Comparison of ENCODE assay signal across 14 mouse cellular contexts in the genomic region with DNA sequence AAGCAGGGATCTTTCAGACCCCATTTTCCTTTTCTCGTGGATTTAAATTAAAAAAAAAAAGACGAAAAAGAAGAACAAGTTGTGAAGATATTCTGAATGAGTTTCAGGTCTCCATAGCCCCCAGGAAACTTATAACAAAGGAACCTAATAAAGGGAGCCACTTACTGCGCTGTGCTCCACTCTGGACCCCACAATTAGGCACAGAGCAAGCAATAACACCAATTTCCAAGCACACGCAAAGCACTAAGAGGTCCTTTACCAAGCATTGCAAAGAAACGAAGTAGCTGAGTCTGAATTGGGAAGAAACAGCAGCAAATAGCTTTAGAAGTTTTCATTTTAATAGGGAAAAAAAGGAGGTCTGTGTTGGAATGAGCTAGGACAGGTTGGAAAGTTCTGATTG.
DNase-seq lines count a peak whose midpoint lies in the region; ATAC-seq lines count a peak whose summit lies in the region.
"Had no signal": no experiment of that assay in that cellular context is flagged by ENCODE, and none has a peak within 500 bp of the region (broad histone marks: within the 10 kb centered on the region; RNA-seq: fewer than 3 reads in every experiment).

No protein-coding gene starts in this region.

- no peak overlapping the region for H3K4me3 ChIP-seq in forebrain, embryonic 11.5 days (ENCODE audit: low read depth, low read length)
- H3K4me3 ChIP-seq in forebrain, embryonic 10.5 days: no peak overlapping the region
- no peak overlapping the region for H3K4me3 ChIP-seq in forebrain, embryonic 13.5 days
- no peak overlapping the region for H3K4me3 ChIP-seq in forebrain, embryonic 15.5 days
- H3K4me3 ChIP-seq: embryonic facial prominence, embryonic 10.5 days; embryonic facial prominence, embryonic 12.5 days had no signal

- H3K27me3 ChIP-seq in forebrain, embryonic 11.5 days (ENCODE audit: control insufficient read depth, insufficient read depth, low read length): no peaks in the 10 kb centered on the region
- no peaks in the 10 kb centered on the region for H3K27me3 ChIP-seq in forebrain, embryonic 10.5 days (ENCODE audit: poor library complexity, severe bottlenecking)
- H3K27me3 ChIP-seq in forebrain, embryonic 13.5 days: no peaks in the 10 kb centered on the region
- H3K27me3 ChIP-seq in forebrain, embryonic 15.5 days: no peaks in the 10 kb centered on the region
- H3K27me3 ChIP-seq: embryonic facial prominence, embryonic 12.5 days had no signal

- H3K9ac ChIP-seq in forebrain, embryonic 11.5 days (ENCODE audit: low read length): no peak overlapping the region
- no peak overlapping the region for H3K9ac ChIP-seq in forebrain, embryonic 13.5 days
- no peak overlapping the region for H3K9ac ChIP-seq in forebrain, embryonic 15.5 days (replicated peaks)
- H3K9ac ChIP-seq: embryonic facial prominence, embryonic 12.5 days; forebrain, postnatal 0 days had no signal

- no peak for DNase-seq in forebrain, embryonic 11.5 days (ENCODE audit: low spot score)
- DNase-seq in forebrain, embryonic 10.5 days (ENCODE audit: extremely low spot score, low spot score): no peak
- no peak for DNase-seq in kidney, postnatal 36 days
- DNase-seq: adrenal gland, adult 2 months; adrenal gland, postnatal 10 days; adrenal gland, postnatal 25 days; cerebellum, adult 11-12 months; cerebellum, postnatal 10 days; cerebellum, postnatal 25 days; forebrain, postnatal 0 days had no signal

- ATAC-seq in forebrain, embryonic 11.5 days (replicated peaks; ENCODE audit: low FRiP score): peak; percentile 84
- ATAC-seq in forebrain, embryonic 13.5 days: no peak
- no peak for ATAC-seq in forebrain, embryonic 15.5 days (replicated peaks)
- ATAC-seq: forebrain, postnatal 0 days had no signal

- no peak overlapping the region for H3K4me2 ChIP-seq in forebrain, embryonic 11.5 days (ENCODE audit: low read depth, low read length, severe bottlenecking)
- 0 out of 2 replicates have a peak overlapping the region, but pooled peaks have one; percentile 14 for H3K4me2 ChIP-seq in forebrain, embryonic 13.5 days
- no peak overlapping the region for H3K4me2 ChIP-seq in forebrain, embryonic 15.5 days (replicated peaks)
- H3K4me2 ChIP-seq: embryonic facial prominence, embryonic 12.5 days had no signal

- no peak overlapping the region for H3K27ac ChIP-seq in forebrain, embryonic 11.5 days (ENCODE audit: low read depth, low read length)
- no peak overlapping the region for H3K27ac ChIP-seq in forebrain, embryonic 10.5 days
- H3K27ac ChIP-seq in forebrain, embryonic 13.5 days: no peak overlapping the region
- H3K27ac ChIP-seq in forebrain, embryonic 15.5 days (replicated peaks): no peak overlapping the region
- H3K27ac ChIP-seq: embryonic facial prominence, embryonic 10.5 days; embryonic facial prominence, embryonic 12.5 days had no signal

- H3K4me1 ChIP-seq in forebrain, embryonic 11.5 days (replicated peaks; ENCODE audit: control insufficient read depth, insufficient read depth, low read length): no peaks in the 10 kb centered on the region
- peaks cover 24% of the 10 kb centered on the region for H3K4me1 ChIP-seq in forebrain, embryonic 10.5 days
- H3K4me1 ChIP-seq in forebrain, embryonic 13.5 days: peaks cover 7% of the 10 kb centered on the region
- H3K4me1 ChIP-seq in forebrain, embryonic 15.5 days: no peaks in the 10 kb centered on the region
- H3K4me1 ChIP-seq: embryonic facial prominence, embryonic 10.5 days; embryonic facial prominence, embryonic 12.5 days had no signal

- H3K9me3 ChIP-seq in forebrain, embryonic 11.5 days (ENCODE audit: control insufficient read depth, low read length): no peaks in the 10 kb centered on the region
- no peaks in the 10 kb centered on the region for H3K9me3 ChIP-seq in forebrain, embryonic 10.5 days
- H3K9me3 ChIP-seq in forebrain, embryonic 13.5 days (replicated peaks): no peaks in the 10 kb centered on the region
- no peaks in the 10 kb centered on the region for H3K9me3 ChIP-seq in forebrain, embryonic 15.5 days
- H3K9me3 ChIP-seq: embryonic facial prominence, embryonic 10.5 days; embryonic facial prominence, embryonic 12.5 days had no signal

- H3K36me3 ChIP-seq in forebrain, embryonic 11.5 days (ENCODE audit: control insufficient read depth, insufficient read depth, low read length): no peaks in the 10 kb centered on the region
- no peaks in the 10 kb centered on the region for H3K36me3 ChIP-seq in forebrain, embryonic 10.5 days (replicated peaks)
- no peaks in the 10 kb centered on the region for H3K36me3 ChIP-seq in forebrain, embryonic 13.5 days (ENCODE audit: poor library complexity, severe bottlenecking)
- H3K36me3 ChIP-seq in forebrain, embryonic 15.5 days: no peaks in the 10 kb centered on the region
- H3K36me3 ChIP-seq: embryonic facial prominence, embryonic 10.5 days; embryonic facial prominence, embryonic 12.5 days had no signal

- WGBS in forebrain, embryonic 11.5 days: 21% methylated on average over 5 of the region's 5 CpGs
- WGBS in forebrain, embryonic 10.5 days: 36% methylated on average over 5 of the region's 5 CpGs
- 10% methylated on average over 5 of the region's 5 CpGs for WGBS in forebrain, embryonic 13.5 days
- 7% methylated on average over 5 of the region's 5 CpGs for WGBS in forebrain, embryonic 15.5 days
